Mouse (Mus musculus) liver, embryonic 15.5 days (tissue): Measurements from ENCODE around the gene Clstn2. TPM values are rescaled to one million over a fixed set of nuclear protein-coding genes. Genes with fewer than 3 reads are reported as not detected.

Experiments
- ATAC-seq: fragments of 200-750 bp; cut with Nextera tagmentation; 2 replicates; pipeline ENCODE4 v1.8.0; 2017; ENCODE audit warnings: moderate number of reproducible peaks, mild to moderate bottlenecking, moderate library complexity; ENCODE audit not compliant: insufficient read depth
- H3K27ac ChIP-seq: fragments of 300-500 bp; sonication (generic); replicated peaks from 2 replicates; pipeline ENCODE4 v1.5.1; 2015; ENCODE audit warnings: mild to moderate bottlenecking, inconsistent platforms
- H3K27me3 ChIP-seq: fragments of 300-500 bp; sonication (generic); 2 replicates; pipeline ENCODE4 v1.6.1; 2015; ENCODE audit warnings: mild to moderate bottlenecking, inconsistent platforms
- H3K36me3 ChIP-seq: fragments of 300-500 bp; sonication (generic); replicated peaks from 2 replicates; pipeline ENCODE4 v1.6.1; 2015; ENCODE audit warnings: moderate library complexity, mild to moderate bottlenecking, inconsistent platforms
- H3K4me1 ChIP-seq: fragments of 300-500 bp; sonication (generic); replicated peaks from 2 replicates; pipeline ENCODE4 v1.6.1; 2015; ENCODE audit warnings: inconsistent platforms
- H3K4me2 ChIP-seq: fragments of 300-500 bp; sonication (generic); 2 replicates; pipeline ENCODE4 v1.6.1; 2015; ENCODE audit warnings: moderate library complexity, mild to moderate bottlenecking, inconsistent platforms
- H3K4me3 ChIP-seq: fragments of 300-500 bp; sonication (generic); replicated peaks from 2 replicates; pipeline ENCODE4 v1.5.1; 2015; ENCODE audit warnings: mild to moderate bottlenecking, inconsistent platforms
- H3K9ac ChIP-seq: fragments of 300-500 bp; sonication (generic); 2 replicates; pipeline ENCODE4 v1.6.1; 2015; ENCODE audit warnings: moderate library complexity, mild to moderate bottlenecking, inconsistent platforms
- H3K9me3 ChIP-seq: fragments of 300-500 bp; sonication (generic); replicated peaks from 2 replicates; pipeline ENCODE4 v1.6.1; 2016; ENCODE audit warnings: inconsistent platforms
- WGBS: fragments of 180-500 bp; shearing (Covaris S2); methylation state at CpG from one replicate; pipeline ENCODE4 v1.1.7; 2015; ENCODE audit warnings: mixed read lengths; ENCODE audit not compliant: insufficient replicate concordance; 5-methylcytosine and 5-hydroxymethylcytosine counted together
- polyA plus RNA-seq: library from polyadenylated mRNA; unstranded; fragments of >200 nt; fragmentation: Nextera tagmentation; extraction: Ambion mirVana; gene quantifications from 2 replicates; pipeline ENCODE4 v1.2.1, GENCODE M21; 2015

The Clstn2 gene
- polyA plus RNA-seq, 1 experiment from 2014 or later: 0.06 TPM

DNA sequence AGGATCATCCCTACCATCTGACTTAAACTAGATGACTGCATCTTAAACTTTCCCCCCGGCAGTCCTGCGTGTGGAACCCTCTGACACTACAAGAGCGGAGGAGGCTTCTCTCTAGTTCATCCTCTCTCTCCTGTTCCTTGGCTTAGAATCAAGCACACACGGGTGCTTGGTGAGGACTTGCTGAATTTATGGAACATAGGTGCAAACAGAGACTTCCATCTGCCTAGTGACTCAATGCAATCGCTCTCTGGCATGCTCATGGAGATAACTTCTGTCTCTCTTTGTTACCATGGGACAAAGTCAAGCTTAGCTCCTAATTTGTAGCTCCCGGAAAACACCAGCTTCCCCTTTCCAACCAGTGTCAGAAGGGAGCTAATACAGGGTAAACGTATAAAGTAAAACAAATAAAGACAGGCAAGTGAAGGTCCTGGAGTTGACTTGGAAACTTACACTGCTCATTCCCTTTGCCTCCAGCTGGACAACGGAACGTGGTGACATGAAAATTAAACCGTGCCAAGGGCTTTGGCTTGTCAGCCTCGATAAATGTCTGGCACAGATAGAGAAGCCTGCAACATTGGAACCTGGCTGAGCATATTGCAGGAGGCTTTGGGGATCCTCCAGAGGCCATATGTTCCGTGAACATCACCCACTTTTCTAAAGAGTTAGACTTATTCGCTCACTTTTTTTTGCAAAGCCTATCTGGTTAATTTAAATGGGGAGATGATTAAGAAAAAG, 583.5 kb downstream of the Clstn2 start:
- Histone ChIP-seq H3K27me3 (no peaks in the 10 kb centered on the region), H3K9ac (no peak overlapping the region), H3K4me3 (no peak overlapping the region), H3K27ac (no peak overlapping the region), H3K36me3 (no peaks in the 10 kb centered on the region), H3K4me1 (no peaks in the 10 kb centered on the region), H3K4me2 (no peak overlapping the region), H3K9me3 (no peaks in the 10 kb centered on the region)
- ATAC-seq: no peak
- WGBS: 64% methylated on average over 13 of the region's 13 CpGs

DNA sequence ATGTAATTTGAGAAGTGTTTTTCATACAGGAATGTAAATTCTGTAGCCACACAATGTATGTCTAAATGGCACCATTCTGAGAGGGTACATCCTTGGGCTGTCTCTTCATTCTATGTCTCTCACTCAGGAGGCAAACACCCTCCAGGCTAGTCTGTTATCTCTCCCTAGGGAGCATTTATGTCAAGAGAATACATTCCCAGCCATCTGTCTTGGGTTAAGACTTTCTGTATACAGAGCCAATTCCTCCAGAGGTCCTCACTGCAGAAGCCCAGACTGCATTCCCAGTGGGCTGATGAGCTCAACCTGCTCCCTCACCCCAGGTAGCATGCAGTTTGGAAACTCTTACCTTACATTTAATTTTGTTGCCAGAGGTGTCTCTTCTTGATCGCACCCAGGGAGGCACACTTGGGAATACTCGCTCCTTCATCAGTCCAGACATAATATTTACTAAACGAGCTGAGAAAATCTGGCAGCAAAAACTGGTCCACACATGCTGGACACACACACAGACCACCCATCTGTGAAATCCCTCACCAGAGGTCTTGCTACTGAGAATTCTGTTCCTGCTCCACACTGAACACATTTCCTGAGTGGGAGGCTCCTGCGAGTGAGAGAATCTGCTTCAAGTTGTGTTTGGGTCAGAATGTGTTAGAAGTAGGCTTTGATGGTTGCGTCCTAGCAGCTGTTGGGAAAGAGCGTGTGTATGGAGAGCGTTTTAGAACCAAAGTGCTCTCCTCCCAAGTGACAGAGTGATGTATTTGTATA, 592.9 kb downstream of the Clstn2 start:
- no peak overlapping the region for H3K4me2 ChIP-seq
- no peaks in the 10 kb centered on the region for H3K4me1 ChIP-seq
- H3K9ac ChIP-seq: no peak overlapping the region
- H3K27me3 ChIP-seq: no peaks in the 10 kb centered on the region
- H3K4me3 ChIP-seq: no peak overlapping the region
- no peaks in the 10 kb centered on the region for H3K36me3 ChIP-seq
- WGBS: 70% methylated on average over 7 of the region's 7 CpGs
- no peaks in the 10 kb centered on the region for H3K9me3 ChIP-seq
- no peak for ATAC-seq
- H3K27ac ChIP-seq: no peak overlapping the region

DNA sequence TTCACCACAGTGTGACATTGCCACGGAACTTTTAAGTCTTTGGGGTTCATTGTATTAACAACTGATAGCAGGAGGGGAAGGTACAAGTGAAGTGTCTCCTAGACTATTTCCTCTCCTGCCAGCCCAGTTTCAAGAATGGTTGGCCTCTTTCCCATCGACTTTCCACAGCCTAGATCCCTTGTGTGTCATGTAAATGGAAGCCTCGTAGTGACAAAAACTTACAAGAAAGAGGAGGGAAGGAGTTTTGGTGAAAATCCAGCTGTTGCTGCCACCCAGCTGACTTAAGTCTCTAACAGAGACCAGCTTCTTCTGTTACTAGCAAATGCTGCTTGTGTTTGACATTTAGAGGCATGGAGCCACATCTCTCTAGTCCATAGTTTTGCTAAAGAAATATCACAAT, 598.3 kb downstream of the Clstn2 start:
- Histone ChIP-seq H3K27me3 (no peaks in the 10 kb centered on the region), H3K9me3 (no peaks in the 10 kb centered on the region), H3K4me1 (no peaks in the 10 kb centered on the region), H3K27ac (no peak overlapping the region), H3K4me2 (no peak overlapping the region), H3K4me3 (no peak overlapping the region), H3K36me3 (no peaks in the 10 kb centered on the region), H3K9ac (no peak overlapping the region)
- ATAC-seq: no peak
- 43% methylated on average over 3 of the region's 3 CpGs for WGBS

DNA sequence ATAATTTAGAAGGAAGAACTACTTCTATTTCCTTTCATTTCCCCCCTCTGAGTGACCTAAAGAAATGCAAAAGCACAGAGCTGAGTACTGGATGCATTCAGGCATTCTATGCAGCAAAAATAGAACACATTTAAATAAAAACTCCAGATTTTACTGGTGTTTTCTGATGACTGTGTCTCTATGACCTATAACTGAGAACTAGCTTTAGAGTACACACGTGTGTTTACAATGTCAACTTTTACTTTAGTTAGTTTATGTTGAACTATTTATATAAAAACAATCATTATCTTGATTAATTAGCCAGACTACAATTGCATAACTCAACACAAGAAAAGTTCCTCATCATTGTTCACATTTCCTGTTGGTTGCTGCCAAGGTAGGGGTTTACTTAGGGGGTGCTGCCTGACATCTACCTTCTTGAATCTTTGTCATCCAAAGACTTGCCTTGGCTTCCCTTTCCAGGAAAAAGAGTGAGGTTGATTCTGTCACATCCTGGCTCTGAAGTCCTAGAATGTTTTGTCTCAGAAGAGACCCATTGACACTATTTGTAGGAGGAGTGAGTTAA, 603.0 kb downstream of the Clstn2 start:
- no peaks in the 10 kb centered on the region for H3K9me3 ChIP-seq
- no peak for ATAC-seq
- no peaks in the 10 kb centered on the region for H3K27me3 ChIP-seq
- H3K9ac ChIP-seq: no peak overlapping the region
- no peaks in the 10 kb centered on the region for H3K4me1 ChIP-seq
- no peak overlapping the region for H3K4me2 ChIP-seq
- no peak overlapping the region for H3K4me3 ChIP-seq
- WGBS: 54% methylated on average over 1 of the region's 1 CpGs
- H3K27ac ChIP-seq: no peak overlapping the region
- no peaks in the 10 kb centered on the region for H3K36me3 ChIP-seq

- WGBS: 58% methylated on average over 7 of the region's 7 CpGs
- H3K4me3 ChIP-seq: no peak overlapping the region
- no peak overlapping the region for H3K27ac ChIP-seq
- no peaks in the 10 kb centered on the region for H3K27me3 ChIP-seq
- ATAC-seq: no peak
- no peaks in the 10 kb centered on the region for H3K9me3 ChIP-seq
- H3K4me2 ChIP-seq: no peak overlapping the region
- no peaks in the 10 kb centered on the region for H3K36me3 ChIP-seq
- no peaks in the 10 kb centered on the region for H3K4me1 ChIP-seq
- H3K9ac ChIP-seq: no peak overlapping the region
Measured at GRCm38 (mm10) chr9:97428127-97428526, 604.9 kb downstream of the Clstn2 start.

DNA sequence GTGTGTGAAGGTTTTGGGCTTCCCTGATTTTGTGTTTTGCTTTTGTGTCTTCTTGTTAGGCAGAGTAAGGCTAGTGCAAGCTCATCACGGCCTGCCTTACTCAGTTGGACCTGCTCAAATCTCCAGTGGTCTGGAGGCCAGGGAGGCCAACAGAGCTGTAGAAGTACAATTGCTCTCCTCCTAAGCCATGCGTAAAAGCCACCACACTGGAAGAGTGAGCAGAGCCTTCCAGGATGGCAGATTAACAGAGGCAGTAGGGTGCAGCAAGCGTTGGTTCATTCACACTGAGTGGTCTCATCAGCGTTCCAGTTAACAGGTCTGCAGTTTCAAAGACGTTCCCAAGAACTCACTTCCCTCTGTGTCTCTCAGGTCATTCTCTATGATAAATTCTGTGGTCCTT, 612.1 kb downstream of the Clstn2 start:
- WGBS: 47% methylated on average over 5 of the region's 5 CpGs
- Histone ChIP-seq H3K27ac (no peak overlapping the region), H3K27me3 (no peaks in the 10 kb centered on the region), H3K9ac (no peak overlapping the region), H3K4me1 (no peaks in the 10 kb centered on the region), H3K9me3 (no peaks in the 10 kb centered on the region), H3K4me3 (no peak overlapping the region), H3K4me2 (no peak overlapping the region), H3K36me3 (no peaks in the 10 kb centered on the region)
- no peak for ATAC-seq

GRCm38 (mm10) chr9:97414876-97415668, 617.9 kb downstream of the Clstn2 start:
- Histone ChIP-seq H3K4me2 (no peak overlapping the region), H3K4me1 (no peaks in the 10 kb centered on the region), H3K27me3 (no peaks in the 10 kb centered on the region), H3K36me3 (no peaks in the 10 kb centered on the region), H3K27ac (no peak overlapping the region), H3K9ac (no peak overlapping the region), H3K9me3 (no peaks in the 10 kb centered on the region), H3K4me3 (no peak overlapping the region)
- ATAC-seq: no peak
- WGBS: 56% methylated on average over 6 of the region's 6 CpGs

GRCm38 (mm10) chr9:97408142-97408541, 624.8 kb downstream of the Clstn2 start:
- H3K4me3 ChIP-seq: no peak overlapping the region
- no peak overlapping the region for H3K4me2 ChIP-seq
- H3K27me3 ChIP-seq: no peaks in the 10 kb centered on the region
- ATAC-seq: no peak
- no peaks in the 10 kb centered on the region for H3K9me3 ChIP-seq
- no peaks in the 10 kb centered on the region for H3K4me1 ChIP-seq
- no peak overlapping the region for H3K9ac ChIP-seq
- H3K27ac ChIP-seq: no peak overlapping the region
- 53% methylated on average over 2 of the region's 2 CpGs for WGBS
- H3K36me3 ChIP-seq: no peaks in the 10 kb centered on the region
